Comparison of ENCODE assay signal across 12 mouse cellular contexts in the genomic region with DNA sequence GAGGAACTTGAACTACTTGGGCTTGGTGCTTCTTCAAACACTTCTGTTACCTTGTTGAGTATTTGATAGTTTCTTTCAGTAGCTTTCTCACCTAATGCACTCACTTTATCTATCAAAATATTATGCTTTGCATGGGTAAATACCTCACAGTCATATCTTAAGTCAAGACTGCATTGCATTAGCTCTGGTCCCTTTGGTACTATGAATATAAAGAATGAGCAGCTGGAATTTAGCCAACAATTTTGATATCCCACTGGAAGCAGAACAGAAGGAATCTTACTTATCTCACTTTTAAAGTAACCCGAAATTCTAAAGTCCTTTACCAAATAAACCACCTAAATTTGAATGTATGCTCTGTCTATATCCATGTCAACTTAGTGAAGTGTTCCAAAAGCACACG.
DNase-seq lines count a peak whose midpoint lies in the region; ATAC-seq and TF ChIP-seq lines count a peak whose summit lies in the region.
"Had no signal": no experiment of that assay in that cellular context is flagged by ENCODE, and none has a peak within 500 bp of the region (broad histone marks: within the 10 kb centered on the region; RNA-seq: fewer than 3 reads in every experiment).

No protein-coding gene starts in this region.

- H3K9me3 ChIP-seq in heart, embryonic 10.5 days: no peaks in the 10 kb centered on the region
- no peaks in the 10 kb centered on the region for H3K9me3 ChIP-seq in lung, postnatal 0 days (ENCODE audit: low read length)
- H3K9me3 ChIP-seq in stomach, embryonic 16.5 days (replicated peaks; ENCODE audit: control insufficient read depth, low read length): no peaks in the 10 kb centered on the region
- H3K9me3 ChIP-seq: liver, embryonic 12.5 days had no signal

- 77% methylated on average over 2 of the region's 2 CpGs for WGBS in heart, embryonic 10.5 days
- 58% methylated on average over 2 of the region's 2 CpGs for WGBS in kidney, adult 2 months
- 25% methylated on average over 2 of the region's 2 CpGs for WGBS in lung, postnatal 0 days
- WGBS in stomach, embryonic 16.5 days: 42% methylated on average over 2 of the region's 2 CpGs

- TF ChIP-seq POLR2A in kidney, adult 2 months (IDR thresholded peaks at IDR 0.05; ENCODE audit: low read depth, low read length): no peak

- DNase-seq in heart, embryonic 10.5 days (ENCODE audit: low spot score): no peak
- DNase-seq in heart, adult 18-20 months: no peak
- DNase-seq in kidney, adult 2 months: no peak
- no peak for DNase-seq in kidney, adult 11 months
- no peak for DNase-seq in lung, postnatal 0 days (ENCODE audit: low spot score)
- DNase-seq in lung, adult 18-20 months: no peak
- DNase-seq in right cerebral cortex, adult 18-20 months: no peak
- DNase-seq: cerebellum, adult 8-10 months; embryo, embryonic 11 days; thymus, adult 18-20 months had no signal

- H3K4me1 ChIP-seq in heart, embryonic 10.5 days: peaks cover 45% of the 10 kb centered on the region
- peaks cover 22% of the 10 kb centered on the region for H3K4me1 ChIP-seq in kidney, adult 2 months (ENCODE audit: control insufficient read depth, insufficient read depth, low read length)
- peaks cover 11% of the 10 kb centered on the region; the same call in 1 of the 2 replicates for H3K4me1 ChIP-seq in lung, postnatal 0 days (ENCODE audit: insufficient read depth, low read depth, low read length)
- H3K4me1 ChIP-seq in stomach, embryonic 16.5 days (ENCODE audit: control insufficient read depth, insufficient read depth, low read length): peaks cover 26% of the 10 kb centered on the region

- H3K4me3 ChIP-seq in heart, embryonic 10.5 days: no peak overlapping the region
- H3K4me3 ChIP-seq in kidney, adult 2 months (ENCODE audit: insufficient read depth, low read depth, low read length): no peak overlapping the region
- H3K4me3 ChIP-seq in lung, postnatal 0 days (ENCODE audit: low read depth, low read length): no peak overlapping the region
- no peak overlapping the region for H3K4me3 ChIP-seq in stomach, embryonic 16.5 days (replicated peaks; ENCODE audit: low read length)
- H3K4me3 ChIP-seq: liver, embryonic 12.5 days had no signal

- no peaks in the 10 kb centered on the region for H3K36me3 ChIP-seq in heart, embryonic 10.5 days
- no peaks in the 10 kb centered on the region for H3K36me3 ChIP-seq in kidney, adult 2 months (ENCODE audit: control insufficient read depth, insufficient read depth, low read length)
- no peaks in the 10 kb centered on the region for H3K36me3 ChIP-seq in lung, postnatal 0 days (ENCODE audit: insufficient read depth, low read length)
- H3K36me3 ChIP-seq in stomach, embryonic 16.5 days (ENCODE audit: control insufficient read depth, insufficient read depth, low read length): no peaks in the 10 kb centered on the region
- H3K36me3 ChIP-seq: liver, embryonic 12.5 days had no signal

- no peak for TF ChIP-seq CTCF in kidney, adult 2 months (conservative IDR thresholded peaks at IDR 0.05; ENCODE audit: insufficient read depth, insufficient read length, low read depth, low read length)
- TF ChIP-seq CTCF in lung, postnatal 0 days (IDR thresholded peaks at IDR 0.05): no peak

- H3K4me2 ChIP-seq in lung, postnatal 0 days (replicated peaks; ENCODE audit: low read depth, low read length): no peak overlapping the region
- H3K4me2 ChIP-seq in stomach, embryonic 16.5 days (ENCODE audit: low read depth, low read length): peak overlapping the region; percentile 45; the same call in 1 of the 2 replicates
- H3K4me2 ChIP-seq: liver, embryonic 12.5 days had no signal

- no peak overlapping the region for H3K9ac ChIP-seq in lung, postnatal 0 days (replicated peaks; ENCODE audit: low read depth)
- H3K9ac ChIP-seq in stomach, embryonic 16.5 days (ENCODE audit: low read length): no peak overlapping the region
- H3K9ac ChIP-seq: liver, embryonic 12.5 days had no signal

- peak overlapping the region; percentile 74; the same call in 1 of the 2 replicates for H3K27ac ChIP-seq in heart, embryonic 10.5 days
- H3K27ac ChIP-seq in kidney, adult 2 months (ENCODE audit: insufficient read depth, low read depth, low read length): peak overlapping the region; percentile 53
- peak overlapping the region; percentile 68; the same call in 1 of the 2 replicates for H3K27ac ChIP-seq in lung, postnatal 0 days (ENCODE audit: low read length)
- H3K27ac ChIP-seq in stomach, embryonic 16.5 days (ENCODE audit: low read length): peak overlapping the region; percentile 95; the same call in 1 of the 2 replicates
- H3K27ac ChIP-seq: liver, embryonic 12.5 days had no signal

- TF ChIP-seq EP300 in lung, postnatal 0 days (IDR thresholded peaks at IDR 0.05): no peak

- no peak for ATAC-seq in lung, postnatal 0 days
- peak; percentile 16; the same call in 1 of the 2 replicates for ATAC-seq in stomach, embryonic 16.5 days (ENCODE audit: insufficient read depth, low FRiP score)
- ATAC-seq: liver, embryonic 12.5 days had no signal

- no peaks in the 10 kb centered on the region for H3K27me3 ChIP-seq in heart, embryonic 10.5 days (ENCODE audit: insufficient read depth, poor library complexity, severe bottlenecking)
- no peaks in the 10 kb centered on the region for H3K27me3 ChIP-seq in kidney, adult 2 months (replicated peaks; ENCODE audit: control insufficient read depth, insufficient read depth, low read length)
- H3K27me3 ChIP-seq in lung, postnatal 0 days (replicated peaks; ENCODE audit: insufficient read depth, low read length): no peaks in the 10 kb centered on the region
- no peaks in the 10 kb centered on the region for H3K27me3 ChIP-seq in stomach, embryonic 16.5 days (ENCODE audit: control insufficient read depth, insufficient read depth, low read length)
- H3K27me3 ChIP-seq: liver, embryonic 12.5 days had no signal
